In genomic region chr9:45984409-45985228, GRCm38 (mm10) we compare ENCODE assay signal across 8 mouse cellular contexts. TPM values are rescaled to one million over a fixed set of nuclear protein-coding genes. Genes with fewer than 3 reads are reported as not detected.
A peak's percentile ranks its signal among the peaks of the same experiment; 100 is the strongest.
DNase-seq lines count a peak whose midpoint lies in the region; ATAC-seq lines count a peak whose summit lies in the region.

No protein-coding gene starts in this region.

- 0 out of 2 replicates have a peak, but pooled peaks cover 4% of the 10 kb centered on the region for H3K36me3 ChIP-seq in intestine, embryonic 14.5 days (ENCODE audit: control insufficient read depth, insufficient read depth, low read length)

- H3K4me1 ChIP-seq in intestine, embryonic 14.5 days (replicated peaks; ENCODE audit: control insufficient read depth, insufficient read depth, low read length): peaks cover 27% of the 10 kb centered on the region

- peak; percentile 90 for ATAC-seq in intestine, embryonic 14.5 days (replicated peaks; ENCODE audit: low FRiP score, low TSS enrichment, low read depth)

- H3K4me2 ChIP-seq in intestine, embryonic 14.5 days (ENCODE audit: low read length): peak overlapping the region; percentile 74

- intact Hi-C loops in gastrocnemius, postnatal 14 days (cut with DNase I; ENCODE audit: low total_unique reads): no loop called here
- intact Hi-C loops in left cerebral cortex, postnatal 14 days (cut with DNase I): no loop called here

- under 1% methylated on average over 70 of the region's 76 CpGs for WGBS in intestine, embryonic 14.5 days

- peak overlapping the region; percentile 88 for H3K27ac ChIP-seq in intestine, embryonic 14.5 days (ENCODE audit: low read depth)

- peak overlapping the region; percentile 86 for H3K4me3 ChIP-seq in intestine, embryonic 14.5 days (ENCODE audit: low read depth, low read length)

- H3K9me3 ChIP-seq in intestine, embryonic 14.5 days (ENCODE audit: control insufficient read depth, low read length): no peaks in the 10 kb centered on the region

- H3K9ac ChIP-seq in intestine, embryonic 14.5 days (ENCODE audit: low read length): peak overlapping the region; percentile 97

- peak; percentile 87 for DNase-seq in adipocyte (ENCODE audit: low spot score)
- DNase-seq in embryo, embryonic 10 days (ENCODE audit: low spot score): peak; percentile 94
- DNase-seq in gastrocnemius, postnatal 14 days: peak; percentile 92
- DNase-seq in intestine, embryonic 14.5 days (ENCODE audit: low spot score): peak; percentile 96
- DNase-seq in left cerebral cortex, postnatal 14 days (ENCODE audit: low spot score in 2 of 2): peak; percentile 87 to 89
- peak; percentile 92 for DNase-seq in mesoderm, embryonic 11.5 days (ENCODE audit: low read depth, low spot score)
- DNase-seq in right cerebral cortex, postnatal 36 days (ENCODE audit: low spot score in 2 of 2): peak; percentile 82 to 86
- DNase-seq in yolk sac, embryonic 10.5 days (ENCODE audit: low spot score): peak; percentile 93

- H3K27me3 ChIP-seq in intestine, embryonic 14.5 days (replicated peaks; ENCODE audit: control insufficient read depth, insufficient read depth, low read length): no peaks in the 10 kb centered on the region

RNA-seq across cellular contexts. Expression of gene Pafah1b2, which starts 27.9 kb away (rescaled TPM):
- total RNA-seq in gastrocnemius, postnatal 14 days (2021): 10 to 100 TPM; 45.7 to 51.0 TPM
- polyA plus RNA-seq in intestine, embryonic 14.5 days (2014; fragmentation: Nextera tagmentation; extraction: Ambion mirVana): 156 and 172 TPM in 2 replicates
- 100 to 1,000 TPM; 212 to 230 TPM for total RNA-seq in left cerebral cortex, postnatal 14 days (2021)

RNA-seq across cellular contexts. Expression of gene Sik3, which starts 28.0 kb away (rescaled TPM):
- 10 to 100 TPM; 37.4 TPM for total RNA-seq in gastrocnemius, postnatal 14 days (2021)
- polyA plus RNA-seq in intestine, embryonic 14.5 days (2014; fragmentation: Nextera tagmentation; extraction: Ambion mirVana): 7.5 and 9.6 TPM in 2 replicates
- 100 to 1,000 TPM in 1 of 2 experiments, 10 to 100 TPM in 1; 95.0 to 103 TPM for total RNA-seq in left cerebral cortex, postnatal 14 days (2021)

RNA-seq across cellular contexts. Expression of gene Sidt2, which starts 29.6 kb away (rescaled TPM):
- total RNA-seq in gastrocnemius, postnatal 14 days (2021): 10 to 100 TPM; 53.8 to 60.0 TPM
- 37.9 and 41.2 TPM in 2 replicates for polyA plus RNA-seq in intestine, embryonic 14.5 days (2014; fragmentation: Nextera tagmentation; extraction: Ambion mirVana)
- 100 to 1,000 TPM; 112 to 116 TPM for total RNA-seq in left cerebral cortex, postnatal 14 days (2021)

RNA-seq across cellular contexts. Expression of gene Tagln, which starts 48.8 kb away (rescaled TPM):
- 10 to 100 TPM; 43.4 to 64.7 TPM for total RNA-seq in gastrocnemius, postnatal 14 days (2021)
- polyA plus RNA-seq in intestine, embryonic 14.5 days (2014; fragmentation: Nextera tagmentation; extraction: Ambion mirVana): 443 and 452 TPM in 2 replicates
- total RNA-seq in left cerebral cortex, postnatal 14 days (2021): 10 to 100 TPM; 13.1 to 16.2 TPM

Comparison
In these comparisons a context has a peak if more than half of its experiments do, and no peak if none do; other contexts are left out.
1. Peak in every context shown above with its lines: DNase-seq, ATAC-seq, H3K4me3 ChIP-seq and H3K27ac ChIP-seq.
2. RNA of gene Pafah1b2, which starts 27.9 kb away (total RNA-seq): 212 to 230 TPM in left cerebral cortex, postnatal 14 days; 45.7 to 51.0 TPM in gastrocnemius, postnatal 14 days; every median in the first group is over 4 times any median in the second.